Mouse (Mus musculus) cortical plate, adult 2 months (tissue): ENCODE data around the gene Atxn10.

ENCODE experiments used
- CTCF ChIP-seq: fragments of 200-500 bp; IDR thresholded peaks from 2 replicates; pipeline ENCODE4 v1.5.1; 2011; ENCODE audit warnings: mild to moderate bottlenecking, control low read depth, low read length; ENCODE audit not compliant: insufficient read depth; ENCODE audit errors: extremely low read depth
- POLR2A ChIP-seq: fragments of 200-500 bp; IDR thresholded peaks from 2 replicates; pipeline ENCODE4 v1.6.1; 2011; ENCODE audit warnings: mild to moderate bottlenecking, low read length, control low read depth; ENCODE audit not compliant: insufficient read depth; ENCODE audit errors: extremely low read depth

GRCm38 (mm10) chr15:85489751-85490150, 153.7 kb downstream of the Atxn10 start:
- no peak for TF ChIP-seq CTCF
- TF ChIP-seq POLR2A: no peak
